Mouse (Mus musculus): ENCODE results near the gene Bud13. TPM values are rescaled to one million over a fixed set of nuclear protein-coding genes. Genes with fewer than 3 reads are reported as not detected.
"Not testable (repeated sequence)": the region's sequence is repeated elsewhere in the genome, so short reads cannot be mapped to it uniquely, and the experiment has no call there.

Gene Bud13
- total RNA-seq, 2 experiments from 2014 or later, result 7.4 to 9.0 TPM

DNA sequence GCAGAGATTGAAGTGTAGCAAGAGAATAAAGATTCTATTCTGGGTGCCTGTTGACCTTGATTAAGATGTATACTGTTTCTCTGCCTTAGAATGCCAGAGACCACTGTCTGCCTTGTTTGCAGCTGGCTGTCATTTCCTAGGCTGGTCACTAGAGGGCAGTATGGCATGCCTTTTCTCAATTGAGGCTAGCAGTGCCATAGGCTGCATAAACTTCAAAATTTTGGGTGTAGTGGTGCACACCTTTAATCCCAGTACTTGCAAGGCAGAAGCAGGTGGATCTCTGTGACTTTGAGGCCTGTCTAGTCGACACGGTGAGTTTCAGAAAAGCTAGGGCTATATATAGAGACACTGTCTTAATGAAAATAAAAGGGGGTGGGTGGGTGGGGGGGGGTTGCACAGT, 19.3 kb downstream of the Bud13 start:
- peak; percentile 51 for DNase-seq

DNA sequence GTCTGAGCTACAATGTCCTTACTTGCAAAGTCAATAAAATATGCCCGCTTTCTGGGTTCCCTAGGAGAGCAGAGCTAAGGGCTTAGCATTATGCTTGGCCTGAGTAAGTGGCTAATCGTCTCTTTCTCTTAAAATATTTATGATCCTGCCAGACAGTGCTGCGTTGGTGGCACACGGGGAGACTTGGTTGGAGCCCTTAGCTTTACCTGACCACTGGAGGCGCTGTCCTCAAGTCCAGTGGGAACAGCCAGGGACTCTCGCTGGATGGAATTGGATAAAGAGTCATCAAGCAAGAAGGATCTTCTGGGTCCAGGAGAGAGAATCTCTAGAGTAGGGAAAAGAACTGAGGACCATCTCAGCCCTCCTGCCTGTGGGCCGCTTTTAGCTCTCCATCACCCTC, 26.3 kb downstream of the Bud13 start:
- DNase-seq, result no peak

DNA sequence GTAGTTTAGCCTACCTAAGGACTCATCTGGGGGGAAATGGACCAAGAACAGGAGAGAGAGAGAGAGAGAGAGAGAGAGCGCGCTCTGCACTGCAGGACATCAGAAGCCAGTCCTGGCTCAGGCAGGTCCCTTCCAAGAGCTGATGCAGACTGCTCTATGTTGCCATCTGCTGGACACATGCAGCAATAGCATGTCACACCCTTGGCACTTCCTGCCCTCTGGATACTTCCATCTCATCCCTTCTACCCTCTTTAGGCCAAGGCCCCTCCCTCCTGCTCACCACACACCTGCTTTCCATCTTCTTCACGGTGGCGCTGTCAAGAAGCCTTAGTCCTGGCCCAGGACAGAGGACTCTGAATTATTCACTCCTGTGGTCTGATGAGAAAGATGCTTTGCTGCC, 31.7 kb downstream of the Bud13 start:
- DNase-seq, result peak; percentile 62

DNA sequence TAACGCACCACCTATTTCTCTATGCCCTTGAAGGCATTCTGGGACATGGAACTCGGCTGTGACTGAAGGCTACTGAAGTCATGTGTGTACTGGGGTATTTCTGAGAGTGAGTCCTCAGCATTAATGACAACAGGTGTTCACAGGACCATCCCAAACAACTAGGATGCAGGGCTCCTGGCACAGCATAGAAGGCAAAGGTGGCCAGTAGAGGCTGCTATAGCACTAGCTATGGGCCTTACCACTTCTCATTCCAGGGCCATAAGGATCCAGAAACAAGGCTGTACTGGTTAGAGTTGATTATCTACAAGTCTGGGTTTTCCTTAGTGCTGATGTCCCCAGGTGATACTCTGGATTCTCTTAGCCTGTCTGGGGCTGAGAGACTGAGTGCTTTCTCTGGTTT, 32.1 kb downstream of the Bud13 start:
- no peak for DNase-seq

DNA sequence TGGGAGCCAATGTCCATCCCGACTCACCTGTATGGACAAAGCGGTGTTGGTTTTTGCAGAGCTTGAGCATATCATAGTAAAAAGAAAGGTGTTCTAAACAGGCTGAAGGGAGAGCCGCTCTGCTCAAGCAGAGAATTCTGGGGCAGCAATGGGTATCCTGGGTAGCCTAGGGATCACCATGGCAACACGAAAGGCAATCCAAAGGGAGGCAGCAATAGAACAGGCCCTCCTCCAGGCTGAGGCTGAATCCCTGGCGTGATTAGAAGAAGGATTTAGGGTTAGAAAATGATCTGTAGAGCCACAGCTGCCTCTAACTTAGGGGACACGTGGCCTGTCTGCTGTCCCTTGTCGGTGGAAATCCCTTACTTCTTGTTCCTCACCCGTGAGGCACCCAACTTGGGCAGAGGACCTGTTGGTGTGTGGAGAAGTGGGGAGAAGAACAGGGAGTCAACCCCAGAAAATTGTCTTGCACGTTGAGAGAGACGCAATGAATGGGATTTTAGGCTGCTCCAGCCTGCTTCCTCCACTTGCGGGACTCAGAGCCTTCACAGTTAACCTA, 33.1 kb downstream of the Bud13 start:
- DNase-seq, result no peak

DNA sequence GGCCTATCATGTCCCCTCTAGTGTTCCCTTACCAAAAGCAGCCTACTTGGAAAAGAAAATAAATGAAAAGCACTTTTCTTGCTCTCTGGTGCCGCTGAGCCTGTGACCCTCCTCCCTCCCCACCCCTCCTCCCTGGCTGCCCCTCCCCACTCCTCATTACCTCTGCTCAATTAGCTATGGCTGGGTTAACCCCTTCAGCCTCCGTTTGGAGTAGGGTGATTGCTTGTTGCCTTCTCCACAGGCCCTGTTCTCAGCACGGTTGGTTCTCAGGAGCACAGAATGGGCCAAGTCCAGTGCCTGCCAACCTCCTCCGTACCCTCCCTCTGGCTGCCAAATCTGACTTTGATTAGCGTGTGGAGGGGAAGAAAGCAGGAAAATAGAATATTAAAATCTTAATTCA, 33.6 kb downstream of the Bud13 start:
- no peak for DNase-seq

DNA sequence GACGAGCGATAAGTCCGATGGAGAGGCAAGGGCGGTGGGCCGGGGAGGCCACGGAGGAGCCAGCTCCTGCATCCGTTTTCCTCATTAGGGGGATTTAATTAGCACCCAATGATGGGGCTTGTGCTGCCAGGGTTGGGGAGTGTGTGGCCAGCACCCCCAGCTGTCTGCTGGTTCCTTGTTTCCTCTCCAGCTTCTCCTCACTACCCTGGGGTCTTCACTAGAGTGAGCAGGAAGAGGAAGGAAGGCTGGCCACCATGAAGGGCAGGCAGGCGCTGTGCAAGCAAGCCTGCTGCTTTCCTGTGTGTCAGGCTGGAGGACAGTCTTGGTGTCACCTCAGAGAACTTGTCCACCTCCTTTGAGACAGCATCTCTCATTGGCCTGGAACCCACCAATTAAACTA, 34.1 kb downstream of the Bud13 start:
- DNase-seq, result no peak

DNA sequence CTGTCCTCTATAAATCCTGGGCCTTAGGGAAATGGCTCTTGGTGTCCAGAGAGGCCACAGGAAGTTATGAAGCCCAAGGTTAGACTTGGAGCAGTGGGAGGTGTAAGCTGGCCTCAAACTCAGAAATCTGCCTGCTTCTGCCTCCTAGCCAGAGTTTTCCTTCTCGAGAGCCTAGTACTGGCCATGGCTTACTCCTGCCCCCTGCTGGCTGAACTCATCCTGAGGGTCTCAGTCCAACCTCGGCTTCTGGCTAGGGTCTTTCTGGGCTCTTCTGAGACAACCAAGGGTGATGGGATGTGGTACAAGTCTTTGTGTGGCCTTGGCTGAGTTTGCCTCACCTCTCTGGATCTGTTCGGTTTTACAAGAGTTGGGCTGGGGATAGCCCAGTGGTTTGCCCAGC, 35.1 kb downstream of the Bud13 start:
- DNase-seq, result no peak

DNA sequence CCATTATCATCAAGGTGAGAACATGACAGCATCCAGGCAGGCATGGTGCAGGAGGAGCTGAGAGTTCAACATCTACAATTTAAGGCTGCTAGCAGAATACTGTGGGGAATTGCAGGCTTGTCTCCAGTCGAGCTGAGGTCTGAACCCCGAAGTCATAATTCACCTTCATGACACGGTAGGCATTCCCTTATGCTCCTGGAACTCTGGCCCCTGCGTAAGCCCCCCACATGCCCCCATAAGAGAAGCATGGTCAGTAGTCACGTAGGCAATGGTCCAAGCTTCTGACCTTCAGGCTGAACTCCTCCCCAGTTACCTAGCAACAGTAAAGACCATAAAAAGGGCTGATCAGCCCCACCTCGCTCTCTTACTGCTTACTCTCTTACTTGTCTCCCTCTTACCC, 37.1 kb downstream of the Bud13 start, which contains the start of gene 4931429L15Rik:
TSS of gene 4931429L15Rik (minus strand) at position 101 of the 400 bp plus-strand sequence.
- DNase-seq, result not testable (repeated sequence)

DNA sequence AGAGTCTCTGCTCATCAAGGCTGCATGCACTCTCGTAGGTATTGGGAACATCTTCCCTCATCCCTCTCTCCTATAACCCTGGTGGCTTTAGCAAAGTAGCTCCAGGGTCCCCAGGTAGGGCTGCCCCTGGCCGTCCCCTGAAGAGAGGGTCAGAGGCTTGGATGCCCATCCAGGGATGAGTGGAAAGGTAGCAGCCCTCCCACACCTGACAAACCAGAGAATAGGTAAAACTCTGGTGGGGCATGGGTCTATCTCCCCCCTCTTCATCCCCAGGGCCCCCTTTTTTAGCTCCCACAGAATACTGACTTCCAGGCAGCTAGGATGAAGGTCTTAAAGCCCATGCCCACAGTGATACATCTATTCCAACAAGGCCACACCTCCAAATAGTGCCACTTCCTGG, 37.7 kb downstream of the Bud13 start:
- DNase-seq, result no peak

DNA sequence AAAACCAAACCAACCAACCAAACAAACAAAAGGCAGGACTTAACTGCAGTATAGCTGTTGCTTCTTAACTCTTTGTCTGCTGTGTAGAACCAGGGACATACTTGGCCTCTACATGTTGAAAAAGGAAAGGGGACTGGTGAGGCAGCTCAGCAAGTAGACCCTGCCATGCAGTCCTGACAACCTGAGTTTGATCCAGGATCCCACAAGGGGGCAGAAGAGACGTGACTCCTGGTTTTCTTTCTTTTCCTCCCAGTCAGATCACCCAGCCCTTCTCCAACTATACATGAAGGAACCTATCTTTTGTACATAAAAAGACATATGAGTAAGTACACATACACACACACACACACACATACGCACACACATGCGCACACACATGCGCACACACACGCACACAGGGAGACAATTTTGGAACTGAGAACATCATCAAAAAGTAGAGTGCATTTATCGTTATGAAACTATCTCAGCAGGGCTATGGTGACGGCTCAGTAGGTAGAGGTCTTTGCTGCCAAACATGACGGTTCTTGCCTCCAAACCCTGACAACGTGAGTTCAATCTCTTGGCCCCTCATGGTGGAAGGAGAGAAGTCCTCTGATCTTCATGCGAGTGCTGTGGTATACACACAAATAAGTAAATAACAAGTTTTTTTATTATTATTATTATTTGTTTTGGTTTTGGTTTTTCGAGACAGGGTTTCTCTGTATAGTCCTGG, 44.0 kb downstream of the Bud13 start:
- DNase-seq, result no peak

DNA sequence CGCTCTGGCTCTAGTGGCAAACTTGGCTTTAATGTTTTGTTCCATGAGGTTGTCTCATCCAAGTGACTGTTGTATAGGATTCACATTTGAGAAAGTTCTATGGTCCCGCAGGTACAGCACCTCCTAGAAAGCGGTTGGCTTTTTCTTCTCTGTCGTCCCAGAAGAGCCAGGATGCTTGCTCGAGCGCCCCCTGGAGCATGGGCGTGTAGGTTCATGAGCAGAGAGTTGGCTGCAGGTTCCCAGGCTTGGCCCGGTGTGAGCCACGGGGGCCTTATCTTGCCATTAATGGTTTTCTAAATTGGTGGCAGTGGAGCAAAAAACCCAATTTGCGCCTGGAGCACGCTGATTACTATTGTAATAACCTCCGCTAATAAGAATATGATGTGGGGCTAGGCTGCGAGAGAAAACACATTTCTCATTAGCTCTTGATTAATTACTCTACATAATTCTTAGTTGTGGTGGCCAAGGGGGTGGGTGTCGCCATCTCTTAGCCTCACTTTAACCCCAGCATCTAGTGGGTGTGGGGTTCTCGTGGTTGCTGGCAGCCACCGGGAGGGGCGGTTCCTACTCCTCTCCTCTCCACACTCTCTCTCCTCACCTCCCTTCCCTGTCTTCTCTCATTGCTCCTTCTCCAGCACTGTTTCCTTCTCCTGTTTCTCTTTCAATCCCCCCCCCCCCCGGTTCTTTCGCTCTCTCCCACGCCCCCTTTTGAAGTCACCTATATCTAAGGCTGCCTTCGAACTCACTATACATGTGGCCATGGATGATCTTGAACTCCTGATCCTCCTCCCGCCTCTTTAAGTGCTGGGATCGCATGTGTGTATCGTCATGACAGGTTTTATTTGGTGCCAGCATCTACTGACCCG, 45.1 kb downstream of the Bud13 start:
- no peak for DNase-seq

DNA sequence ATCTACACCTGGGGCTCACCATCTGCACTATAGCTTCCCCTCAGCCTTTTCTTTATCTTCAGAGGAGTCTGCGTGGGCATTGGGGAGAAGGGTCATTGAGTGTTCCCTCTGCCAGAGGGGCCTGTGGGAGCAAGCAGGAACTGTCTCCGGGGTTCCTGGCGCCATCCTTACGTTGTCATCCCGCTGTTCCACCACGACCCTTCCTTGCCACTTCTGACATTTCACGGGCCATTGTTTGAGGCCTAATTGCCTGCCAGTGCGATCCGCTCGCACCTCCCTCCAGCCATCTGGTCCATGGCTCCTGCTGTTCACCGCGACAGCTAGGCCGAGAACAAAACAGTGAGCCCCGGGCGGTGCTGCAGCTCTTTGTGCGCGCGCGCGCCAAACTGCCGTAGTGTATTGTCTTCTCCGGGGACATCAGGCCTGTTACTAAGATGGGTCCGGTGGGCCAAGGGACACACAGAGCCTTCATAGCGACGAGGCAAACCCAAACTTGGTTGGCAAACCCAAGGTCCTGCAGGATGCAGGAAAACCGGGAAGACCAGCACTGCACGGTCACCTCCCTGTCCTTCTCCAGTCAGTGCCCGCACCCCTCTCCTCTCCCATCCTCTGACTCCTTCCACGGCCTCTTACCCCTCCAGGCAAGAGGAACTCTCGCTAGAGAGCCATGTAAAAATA, 45.9 kb downstream of the Bud13 start:
- DNase-seq, result peak; percentile 30

DNA sequence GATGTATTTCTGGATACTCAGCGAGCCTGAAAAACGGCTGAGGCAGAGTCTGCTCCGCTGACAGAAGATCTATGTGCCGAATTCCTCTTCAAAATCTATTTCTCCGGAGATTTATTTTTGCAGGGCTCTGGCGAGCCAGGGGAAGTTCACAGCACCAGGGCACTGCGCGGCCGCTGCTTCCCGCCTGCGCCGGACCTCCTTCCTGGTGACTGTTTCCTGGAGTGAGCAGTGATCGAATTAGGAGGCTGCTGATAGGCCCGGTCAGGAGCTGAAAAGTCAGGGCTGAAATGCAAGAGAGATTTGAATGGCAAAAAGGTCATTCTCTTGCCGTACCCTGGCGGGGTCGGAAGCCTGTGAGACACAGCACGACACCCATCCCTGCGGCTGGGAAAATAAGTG, 46.4 kb downstream of the Bud13 start:
- peak; percentile 27 for DNase-seq

DNA sequence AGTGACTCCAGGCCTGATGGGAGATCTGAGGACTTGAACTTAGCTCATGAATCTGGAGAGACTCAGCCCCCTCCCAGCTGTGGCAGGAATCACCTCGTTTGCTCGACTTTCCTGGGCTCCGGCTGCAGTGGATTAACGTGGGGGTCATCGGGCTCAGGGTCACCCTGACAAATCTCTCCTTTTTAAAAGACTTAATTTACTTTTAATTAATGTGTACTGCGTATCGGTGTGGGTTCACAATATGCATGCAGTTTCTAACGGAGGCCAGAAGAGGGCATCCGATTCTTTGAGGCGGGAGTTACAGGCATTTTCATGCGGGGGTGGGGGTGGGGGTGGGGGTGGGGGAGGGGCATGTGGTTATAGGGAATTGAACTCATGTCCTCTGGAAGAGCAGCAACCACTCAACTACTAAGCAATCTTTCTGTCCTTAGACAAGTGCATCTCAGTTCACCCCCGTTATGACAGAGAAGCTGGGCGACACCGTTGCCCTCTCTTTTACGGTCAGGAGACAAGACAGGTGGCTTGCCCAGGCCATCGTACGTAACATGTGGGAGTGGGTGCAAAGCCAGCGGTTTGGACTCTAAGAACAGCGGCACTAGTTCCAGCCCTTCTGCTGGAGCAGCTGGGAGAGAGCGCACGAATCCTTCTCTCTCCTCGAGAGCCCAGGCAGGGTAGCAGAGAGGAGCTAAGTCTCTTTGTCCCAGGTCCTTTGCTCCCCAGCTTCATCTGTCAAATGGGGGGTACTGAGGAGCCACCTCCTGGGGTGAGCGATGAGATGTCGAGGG, 47.2 kb downstream of the Bud13 start:
- no peak for DNase-seq

DNA sequence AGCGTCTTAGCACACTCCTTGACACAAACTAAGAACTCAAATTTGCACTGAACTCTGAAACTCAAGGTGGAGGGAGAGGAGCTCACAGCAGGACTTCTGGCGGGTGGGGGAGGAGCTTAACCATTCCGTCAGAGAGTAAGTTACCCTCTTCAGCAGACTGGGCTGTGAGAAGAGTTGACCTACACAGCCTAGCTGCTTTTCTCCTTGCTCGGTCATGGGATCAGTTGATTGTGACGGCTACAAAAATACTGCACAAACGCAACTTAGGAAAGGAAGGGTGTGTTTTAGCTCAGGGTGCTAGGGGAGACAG, 47.7 kb downstream of the Bud13 start:
- no peak for DNase-seq

DNA sequence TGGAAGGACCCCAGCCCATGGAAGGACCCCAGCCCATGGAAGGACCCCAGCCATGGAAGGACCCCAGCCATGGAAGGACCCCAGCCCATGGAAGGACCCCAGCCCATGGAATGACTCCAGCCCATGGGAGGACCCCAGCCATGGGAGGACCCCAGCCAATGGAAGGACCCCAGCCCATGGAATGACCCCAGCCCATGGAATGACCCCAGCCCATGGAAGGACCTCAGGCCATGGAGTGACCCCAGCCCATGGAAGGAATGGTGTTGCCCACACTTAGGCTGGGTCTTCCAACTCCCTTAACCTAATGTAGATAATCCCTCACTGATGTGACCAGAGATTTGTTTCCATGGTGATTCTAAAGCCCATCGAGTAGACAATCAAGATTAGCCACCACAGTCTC, 48.5 kb downstream of the Bud13 start:
- DNase-seq, result no peak

DNA sequence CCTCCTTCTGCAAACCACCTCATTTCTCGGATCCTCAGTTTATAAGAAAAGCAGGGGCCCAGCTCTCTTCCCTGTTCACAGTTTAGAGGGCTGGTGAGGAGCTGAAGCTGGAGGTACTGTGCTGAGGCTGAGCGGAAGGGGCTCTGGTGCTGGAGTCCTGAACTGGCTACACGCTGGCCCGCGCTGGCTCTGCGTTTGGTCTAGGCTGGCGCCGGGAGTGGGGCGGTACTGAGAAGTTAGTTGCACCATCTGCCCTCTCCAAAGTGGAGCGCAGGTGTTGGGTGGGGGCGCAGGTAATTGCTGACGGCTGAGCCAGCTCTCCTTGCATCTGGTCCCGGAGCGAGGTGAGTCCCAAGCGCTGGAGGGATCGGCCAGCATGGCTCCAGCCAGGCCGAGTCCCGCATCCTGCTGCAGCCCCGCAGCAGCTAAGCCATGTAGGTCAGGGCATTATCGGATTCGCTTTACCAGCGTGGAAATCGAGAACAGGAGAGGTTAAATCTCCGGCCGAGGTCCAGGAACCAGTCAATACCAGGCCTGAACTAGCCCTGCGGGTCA, 51.7 kb downstream of the Bud13 start:
- no peak for DNase-seq

DNA sequence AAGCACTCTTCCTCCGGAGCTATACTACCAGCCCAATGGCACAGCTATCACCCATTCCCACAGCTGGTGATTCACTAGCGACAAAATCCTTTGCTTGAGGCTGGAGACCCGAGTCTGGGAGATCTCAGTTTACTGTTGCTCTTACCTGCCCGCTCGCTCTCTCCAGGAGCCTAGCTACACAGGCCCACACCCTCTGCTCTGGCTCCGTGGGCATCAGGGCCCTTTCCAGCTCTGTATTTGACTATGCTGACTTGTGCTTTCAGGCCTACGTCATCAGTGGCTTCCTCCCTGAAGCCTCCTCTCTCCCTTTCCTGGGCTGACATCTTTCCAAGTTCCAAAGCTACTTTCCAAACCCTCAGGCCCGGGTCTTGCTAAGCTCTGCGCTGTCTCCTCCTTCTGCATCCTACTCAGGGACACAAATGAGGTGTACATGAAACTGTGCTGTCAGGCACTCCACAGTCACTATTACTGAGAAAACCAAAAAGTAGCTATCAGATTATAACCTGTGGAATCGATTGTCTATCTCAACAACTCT, 52.7 kb downstream of the Bud13 start:
- no peak for DNase-seq

DNA sequence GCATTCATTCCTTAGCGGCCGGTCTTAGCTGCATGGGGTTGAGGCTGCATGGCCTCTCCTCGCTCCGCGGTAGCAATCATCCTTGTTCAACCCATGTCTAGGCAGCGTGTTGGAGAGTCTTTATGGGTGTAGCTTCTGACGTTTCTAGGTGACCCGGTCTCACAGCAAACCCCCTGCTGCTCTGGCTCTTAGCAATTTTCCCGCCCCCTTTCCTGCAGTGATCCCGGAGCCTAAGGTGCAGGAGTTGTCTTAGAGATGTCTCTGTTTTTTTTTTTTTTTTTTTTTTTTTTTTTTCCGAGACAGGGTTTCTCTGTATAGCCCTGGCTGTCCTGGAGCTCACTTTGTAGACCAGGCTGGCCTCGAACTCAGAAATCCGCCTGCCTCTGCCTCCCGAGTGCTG, 53.5 kb downstream of the Bud13 start:
- DNase-seq, result not testable (repeated sequence)

DNA sequence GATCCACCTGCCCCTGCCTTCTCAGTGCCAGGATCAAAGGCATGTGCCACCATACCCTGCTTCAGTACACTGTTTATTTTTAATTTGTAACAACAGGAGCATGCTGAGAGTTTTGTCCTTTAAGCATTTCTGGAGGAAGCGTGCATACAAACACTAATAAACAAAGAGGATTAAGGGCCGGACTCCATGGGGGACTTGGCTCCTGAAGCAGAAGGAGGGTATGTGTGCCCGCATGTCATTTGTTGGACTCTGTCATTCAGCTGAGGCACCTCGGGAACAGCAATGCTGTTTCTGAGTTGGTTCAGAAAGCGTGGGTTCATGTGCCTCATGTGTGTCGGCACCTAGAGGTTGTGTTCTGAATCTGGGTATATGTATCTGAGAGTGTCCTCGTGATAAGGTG, 54.5 kb downstream of the Bud13 start:
- DNase-seq, result no peak

Measured in gastrocnemius, postnatal 10 days (tissue).